Mouse (Mus musculus): ENCODE results near the gene Atl1. TPM values are rescaled to one million over a fixed set of nuclear protein-coding genes. Genes with fewer than 3 reads are reported as not detected.

The Atl1 gene
- total and polyA plus RNA-seq, 3 experiments, result 0.50 to 1.0 TPM; not detected in 1

DNA sequence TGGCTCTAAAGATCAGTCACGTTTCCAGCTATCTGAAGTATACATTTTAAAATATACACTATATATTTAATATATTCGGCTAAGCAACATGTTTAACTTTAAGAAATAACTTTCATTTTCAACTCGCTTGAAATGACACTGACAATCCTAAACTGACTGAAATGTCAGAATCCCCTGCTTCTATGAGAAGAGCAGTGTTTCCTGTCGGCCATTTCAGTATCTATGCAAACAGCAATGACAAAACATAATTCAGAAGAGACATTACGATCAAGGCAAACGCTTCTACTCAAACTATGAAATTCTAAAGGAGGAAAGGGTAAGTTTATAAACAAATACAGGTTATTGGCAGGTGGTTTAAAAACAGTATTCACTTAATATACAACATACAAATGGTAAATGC lies 84.3 kb downstream of the Atl1 start (continued):
- no peak for TF ChIP-seq NRF1 (IDR thresholded peaks at IDR 0.05; ENCODE audit: insufficient read depth, low read depth, low read length, poor library complexity, severe bottlenecking)
- no peak for TF ChIP-seq EP300 (IDR thresholded peaks at IDR 0.05; ENCODE audit: low read depth in 1 of 2, low read length in 2 of 2)
- TF ChIP-seq ZC3H11A (IDR thresholded peaks at IDR 0.05; ENCODE audit: low read depth, low read length), result no peak

- TF ChIP-seq USF1 (IDR thresholded peaks at IDR 0.05; ENCODE audit: low read depth, low read length) (no peak), GABPA (IDR thresholded peaks at IDR 0.05; ENCODE audit: low read depth, low read length) (no peak), USF2 (IDR thresholded peaks at IDR 0.05; ENCODE audit: borderline replicate concordance in 1 of 2, insufficient read depth in 1 of 2, low read depth in 1 of 2, low read length in 2 of 2) (no peak), TAL1 (IDR thresholded peaks at IDR 0.05; ENCODE audit: low read length) (no peak)
- Histone ChIP-seq H3K36me3 (ENCODE audit: control insufficient read depth in 1 of 2, insufficient read depth in 2 of 2, low read length in 2 of 2) (peaks cover 11 to 44% of the 10 kb centered on the region in 2 experiments), H3K79me2 (ENCODE audit: control insufficient read depth, insufficient read depth, low read length, poor library complexity) (peaks cover 22% of the 10 kb centered on the region), H3K4me3 (ENCODE audit: control insufficient read depth in 1 of 2, insufficient read depth in 1 of 2, low read depth in 2 of 2, low read length in 2 of 2) (no peak overlapping the region), H3K9ac (ENCODE audit: control insufficient read depth, low read depth, low read length, poor library complexity, severe bottlenecking) (no peak overlapping the region), H3K27ac (ENCODE audit: control insufficient read depth, low read depth, low read length) (no peak overlapping the region), H3K27me3 (ENCODE audit: control insufficient read depth in 1 of 2, insufficient read depth in 2 of 2, low read length in 2 of 2) (no peaks in the 10 kb centered on the region), H3K9me3 (replicated peaks; ENCODE audit: insufficient read depth, low read length) (no peaks in the 10 kb centered on the region), H3K4me1 (ENCODE audit: control insufficient read depth in 1 of 2, insufficient read depth in 2 of 2, low read length in 2 of 2) (no peaks in the 10 kb centered on the region; a peak in 2 of 4 replicates)
- no peak for DNase-seq (ENCODE audit: low read depth, low spot score)
Observed at GRCm38 (mm10) chr12:69977376-69977998, 85.1 kb downstream of the Atl1 start.

DNA sequence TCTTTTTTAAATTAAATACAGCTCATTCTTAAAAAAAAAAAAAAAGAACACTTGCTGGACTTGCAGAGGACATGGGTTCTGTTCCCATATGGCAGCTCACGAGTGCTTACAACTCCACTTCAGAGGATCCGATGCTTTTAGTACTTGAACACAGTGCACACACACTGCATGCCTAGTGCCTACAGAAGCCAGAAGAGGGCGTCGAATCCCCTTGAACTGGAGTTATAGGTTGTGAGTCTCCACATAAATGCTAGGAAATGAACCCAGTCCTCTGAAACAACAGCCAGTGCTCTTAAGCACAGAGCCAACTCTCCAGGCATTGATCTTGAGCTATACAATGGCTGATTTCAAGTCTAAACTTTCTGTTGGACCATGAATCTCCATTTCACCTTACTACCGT lies 90.5 kb downstream of the Atl1 start:
- Histone ChIP-seq H3K9ac (ENCODE audit: control insufficient read depth, low read depth, low read length, poor library complexity, severe bottlenecking) (no peak overlapping the region), H3K27ac (ENCODE audit: control insufficient read depth, low read depth, low read length) (no peak overlapping the region), H3K27me3 (ENCODE audit: control insufficient read depth in 1 of 2, insufficient read depth in 2 of 2, low read length in 2 of 2) (no peaks in the 10 kb centered on the region), H3K4me1 (ENCODE audit: control insufficient read depth in 1 of 2, insufficient read depth in 2 of 2, low read length in 2 of 2) (peaks cover 0 to 3% of the 10 kb centered on the region in 2 experiments; a peak in 3 of 4 replicates), H3K79me2 (ENCODE audit: control insufficient read depth, insufficient read depth, low read length, poor library complexity) (peaks cover 49% of the 10 kb centered on the region), H3K9me3 (replicated peaks; ENCODE audit: insufficient read depth, low read length) (no peaks in the 10 kb centered on the region), H3K4me3 (ENCODE audit: control insufficient read depth in 1 of 2, insufficient read depth in 1 of 2, low read depth in 2 of 2, low read length in 2 of 2) (no peak overlapping the region), H3K36me3 (ENCODE audit: control insufficient read depth in 1 of 2, insufficient read depth in 2 of 2, low read length in 2 of 2) (peaks cover 5 to 26% of the 10 kb centered on the region in 2 experiments)
- peak; percentile 58 for DNase-seq (ENCODE audit: low read depth, low spot score)
- TF ChIP-seq SMC3 (IDR thresholded peaks at IDR 0.05; ENCODE audit: low read depth, low read length) (peak; percentile 39), HCFC1 (IDR thresholded peaks at IDR 0.05; ENCODE audit: low read depth, low read length) (no peak), ZNF384 (IDR thresholded peaks at IDR 0.05; ENCODE audit: low read depth, low read length) (no peak), GATA1 (IDR thresholded peaks at IDR 0.05; ENCODE audit: low read depth, low read length) (no peak), CTCF (IDR thresholded peaks at IDR 0.05 in 2 of 3, conservative IDR thresholded peaks at IDR 0.05 in 1 of 3; ENCODE audit: control insufficient read depth in 1 of 3, insufficient read depth in 1 of 3, low read depth in 2 of 3, low read length in 3 of 3, poor library complexity in 1 of 3, severe bottlenecking in 1 of 3) (peak; percentile 30 to 49 (median 38)), CHD2 (IDR thresholded peaks at IDR 0.05; ENCODE audit: low read length) (no peak), RAD21 (IDR thresholded peaks at IDR 0.05; ENCODE audit: low read depth, low read length) (peak; percentile 32), ZC3H11A (IDR thresholded peaks at IDR 0.05; ENCODE audit: low read depth, low read length) (peak; percentile 41), GABPA (IDR thresholded peaks at IDR 0.05; ENCODE audit: low read depth, low read length) (no peak), ELF1 (IDR thresholded peaks at IDR 0.05; ENCODE audit: low read depth, low read length) (0 out of 2 replicates have a peak, but pooled peaks have one; percentile 8), MXI1 (IDR thresholded peaks at IDR 0.05; ENCODE audit: low read depth, low read length) (peak; percentile 49; the same call in 1 of the 2 replicates)
